Mouse (Mus musculus) liver, postnatal 0 days (tissue): ENCODE data around the gene Zfhx2.

Experiments
- CTCF ChIP-seq: sonication (generic); IDR thresholded peaks from 2 replicates; pipeline ENCODE4 v1.5.1; 2016; ENCODE audit warnings: antibody characterized with exemption, low read depth
- EP300 ChIP-seq: IDR thresholded peaks from 2 replicates; pipeline ENCODE4 v1.6.1; 2016; ENCODE audit warnings: antibody characterized with exemption, low read depth, mild to moderate bottlenecking

DNA sequence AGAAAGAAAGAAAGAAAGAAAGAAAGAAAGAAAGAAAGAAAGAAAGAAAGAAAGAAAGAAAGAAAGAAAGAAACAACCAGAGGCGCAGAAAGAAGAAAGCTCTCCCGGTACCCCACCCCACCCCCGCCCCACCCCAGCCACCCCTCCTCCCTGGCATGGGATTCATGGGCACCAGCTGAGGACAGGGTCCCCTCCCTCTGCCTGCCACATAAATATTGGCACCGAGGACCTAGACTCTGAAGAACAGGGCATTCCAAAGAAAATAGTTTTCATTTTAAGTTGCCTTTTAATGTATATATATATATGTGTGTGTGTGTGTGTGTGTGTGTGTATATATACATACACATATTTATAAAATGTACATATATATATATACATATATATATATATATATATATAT is 39.1 kb downstream of the Zfhx2 start:
- TF ChIP-seq CTCF (no peak), EP300 (no peak)
